Mouse (Mus musculus): Measurements from ENCODE around the gene Gm21953. TPM values are rescaled to one million over a fixed set of nuclear protein-coding genes. Genes with fewer than 3 reads are reported as not detected.
"Not testable (repeated sequence)": the region's sequence is repeated elsewhere in the genome, so short reads cannot be mapped to it uniquely, and the experiment has no call there.

Gm21953 gene
- not detected in 2 replicates for polyA plus RNA-seq (2014; fragmentation: Nextera tagmentation; extraction: Ambion mirVana)

DNA sequence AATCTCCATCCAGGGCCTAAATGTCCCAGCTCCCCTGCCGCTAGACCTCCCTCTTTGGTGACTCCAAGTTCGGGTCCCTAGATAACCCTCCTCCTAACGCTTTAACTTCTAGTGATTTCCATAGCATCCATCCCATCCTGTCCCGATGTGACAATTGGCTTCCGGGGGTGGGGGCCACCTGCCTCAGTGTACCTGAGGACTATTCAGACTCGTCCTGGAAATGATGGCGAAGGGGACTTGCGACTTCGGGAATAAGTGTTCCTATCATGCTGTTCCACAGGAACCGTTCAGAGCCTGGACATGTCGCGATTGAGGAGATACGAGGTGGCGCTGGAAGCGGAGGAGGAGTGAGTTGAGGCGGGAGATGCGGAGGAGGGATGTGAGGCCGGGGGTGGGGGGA lies at the start of gene Gm21953:
Gm21953 (plus strand) TSS at position 301 of the 400 bp plus-strand sequence.
- not testable (repeated sequence) for H3K36me3 ChIP-seq (ENCODE audit: control insufficient read depth, insufficient read depth, low read length); DNase-seq (ENCODE audit: low spot score); H3K9ac ChIP-seq (ENCODE audit: low read length); H3K27ac ChIP-seq (ENCODE audit: low read depth, low read length); H3K4me2 ChIP-seq (ENCODE audit: low read depth); H3K9me3 ChIP-seq (ENCODE audit: control insufficient read depth, low read length); H3K4me1 ChIP-seq (ENCODE audit: control insufficient read depth, insufficient read depth, low read length); H3K4me3 ChIP-seq (ENCODE audit: low read depth, low read length); H3K27me3 ChIP-seq (ENCODE audit: control insufficient read depth, insufficient read depth, low read length); ATAC-seq (ENCODE audit: insufficient read depth, low FRiP score, low TSS enrichment)
- no CpG with 5 or more reads among the region's 18 CpGs for WGBS

DNA sequence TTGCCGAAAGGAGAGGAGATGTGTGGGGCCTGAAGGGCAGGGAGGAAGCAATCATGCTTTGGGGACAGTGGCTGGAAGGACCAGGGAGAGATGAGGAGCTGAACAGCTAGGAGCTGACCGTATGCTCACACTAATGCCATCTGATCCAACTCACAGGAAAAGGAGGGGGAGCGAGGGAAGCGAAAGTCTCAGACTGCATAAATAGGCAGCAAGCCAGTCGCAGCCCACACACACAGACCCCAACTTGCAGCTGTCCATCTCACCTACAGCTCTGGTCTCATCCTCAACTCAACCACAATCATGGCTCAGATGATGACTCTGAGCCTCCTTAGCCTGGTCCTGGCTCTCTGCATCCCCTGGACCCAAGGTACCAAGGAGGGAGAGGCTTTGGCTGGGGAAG lies 38.6 kb upstream of the Gm21953 start, which contains the start of gene Ccl21b:
Ccl21b (plus strand) TSS at position 301 of the 400 bp plus-strand sequence.
- WGBS = no CpG with 5 or more reads among the region's 5 CpGs
- not testable (repeated sequence) for H3K9ac ChIP-seq (ENCODE audit: low read length); H3K36me3 ChIP-seq (ENCODE audit: control insufficient read depth, insufficient read depth, low read length); H3K9me3 ChIP-seq (ENCODE audit: control insufficient read depth, low read length); H3K27me3 ChIP-seq (ENCODE audit: control insufficient read depth, insufficient read depth, low read length); ATAC-seq (ENCODE audit: insufficient read depth, low FRiP score, low TSS enrichment); H3K4me2 ChIP-seq (ENCODE audit: low read depth); H3K4me3 ChIP-seq (ENCODE audit: low read depth, low read length); H3K4me1 ChIP-seq (ENCODE audit: control insufficient read depth, insufficient read depth, low read length); H3K27ac ChIP-seq (ENCODE audit: low read depth, low read length); DNase-seq (ENCODE audit: low spot score)

DNA sequence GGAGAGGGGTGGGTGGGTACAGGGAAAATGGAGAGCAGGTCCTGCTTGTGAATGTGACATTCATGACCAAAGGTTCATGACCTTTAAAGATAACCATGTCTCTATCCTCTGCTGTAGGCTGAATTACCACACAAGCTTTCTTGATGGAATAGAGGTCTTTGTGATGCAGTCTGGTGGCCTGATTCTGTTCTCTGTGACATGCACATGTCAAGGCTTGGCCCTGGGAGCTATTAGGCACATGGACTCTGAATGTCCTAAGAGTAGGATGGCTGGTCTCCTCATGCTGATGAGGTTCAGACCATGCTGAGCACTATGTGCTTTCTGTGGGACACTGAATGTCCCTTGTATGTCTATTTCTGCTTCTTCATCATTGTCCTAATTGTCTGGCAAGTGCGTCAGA lies 24.0 kb downstream of the Gm21953 start, which contains the start of gene Fam205a3:
Fam205a3 (plus strand) TSS at position 301 of the 400 bp plus-strand sequence.
- ATAC-seq (ENCODE audit: insufficient read depth, low FRiP score, low TSS enrichment); H3K36me3 ChIP-seq (ENCODE audit: control insufficient read depth, insufficient read depth, low read length); H3K4me1 ChIP-seq (ENCODE audit: control insufficient read depth, insufficient read depth, low read length); H3K27me3 ChIP-seq (ENCODE audit: control insufficient read depth, insufficient read depth, low read length); DNase-seq (ENCODE audit: low spot score); H3K4me2 ChIP-seq (ENCODE audit: low read depth); H3K9ac ChIP-seq (ENCODE audit: low read length); H3K27ac ChIP-seq (ENCODE audit: low read depth, low read length); H3K9me3 ChIP-seq (ENCODE audit: control insufficient read depth, low read length); H3K4me3 ChIP-seq (ENCODE audit: low read depth, low read length): not testable (repeated sequence)
- no CpG with 5 or more reads among the region's 1 CpGs for WGBS

Other genes starting within 250 kb of the Gm21953 start
- gene Gm3893, start 203.1 kb upstream of the Gm21953 start, polyA plus RNA-seq (2014; fragmentation: Nextera tagmentation; extraction: Ambion mirVana) = not detected in 2 replicates
- not detected in 2 replicates for gene Gm13304, start 179.4 kb upstream of the Gm21953 start, polyA plus RNA-seq (2014; fragmentation: Nextera tagmentation; extraction: Ambion mirVana)
- not detected in 2 replicates for gene Gm13306, start 140.8 kb upstream of the Gm21953 start, polyA plus RNA-seq (2014; fragmentation: Nextera tagmentation; extraction: Ambion mirVana)
- not detected in 2 replicates for gene Gm13305, start 125.7 kb upstream of the Gm21953 start, polyA plus RNA-seq (2014; fragmentation: Nextera tagmentation; extraction: Ambion mirVana)
- not detected in 2 replicates for gene Gm10600, start 53.6 kb upstream of the Gm21953 start, polyA plus RNA-seq (2014; fragmentation: Nextera tagmentation; extraction: Ambion mirVana)
- not detected in 2 replicates for gene Ccl21b, start 38.5 kb upstream of the Gm21953 start, polyA plus RNA-seq (2014; fragmentation: Nextera tagmentation; extraction: Ambion mirVana)
- gene Fam205a3, start 24.1 kb downstream of the Gm21953 start, polyA plus RNA-seq (2014; fragmentation: Nextera tagmentation; extraction: Ambion mirVana) = 0.16 TPM in 1 of 2 replicates, not detected in the other
- not detected in 2 replicates for gene Gm21586, start 145.1 kb downstream of the Gm21953 start, polyA plus RNA-seq (2014; fragmentation: Nextera tagmentation; extraction: Ambion mirVana)
- gene Gm2163, start 172.5 kb downstream of the Gm21953 start, polyA plus RNA-seq (2014; fragmentation: Nextera tagmentation; extraction: Ambion mirVana) = 0.13 TPM in 1 of 2 replicates, not detected in the other
- gene Fam205a2, start 233.9 kb downstream of the Gm21953 start, polyA plus RNA-seq (2014; fragmentation: Nextera tagmentation; extraction: Ambion mirVana) = 0.16 TPM in 1 of 2 replicates, not detected in the other